Mouse (Mus musculus): ENCODE results near the gene Map4k1. TPM values are rescaled to one million over a fixed set of nuclear protein-coding genes. Genes with fewer than 3 reads are reported as not detected.
A peak's percentile ranks its signal among the peaks of the same experiment; 100 is the strongest.

Gene Map4k1
- polyA plus RNA-seq, 1 experiment = 8.2 TPM

DNA sequence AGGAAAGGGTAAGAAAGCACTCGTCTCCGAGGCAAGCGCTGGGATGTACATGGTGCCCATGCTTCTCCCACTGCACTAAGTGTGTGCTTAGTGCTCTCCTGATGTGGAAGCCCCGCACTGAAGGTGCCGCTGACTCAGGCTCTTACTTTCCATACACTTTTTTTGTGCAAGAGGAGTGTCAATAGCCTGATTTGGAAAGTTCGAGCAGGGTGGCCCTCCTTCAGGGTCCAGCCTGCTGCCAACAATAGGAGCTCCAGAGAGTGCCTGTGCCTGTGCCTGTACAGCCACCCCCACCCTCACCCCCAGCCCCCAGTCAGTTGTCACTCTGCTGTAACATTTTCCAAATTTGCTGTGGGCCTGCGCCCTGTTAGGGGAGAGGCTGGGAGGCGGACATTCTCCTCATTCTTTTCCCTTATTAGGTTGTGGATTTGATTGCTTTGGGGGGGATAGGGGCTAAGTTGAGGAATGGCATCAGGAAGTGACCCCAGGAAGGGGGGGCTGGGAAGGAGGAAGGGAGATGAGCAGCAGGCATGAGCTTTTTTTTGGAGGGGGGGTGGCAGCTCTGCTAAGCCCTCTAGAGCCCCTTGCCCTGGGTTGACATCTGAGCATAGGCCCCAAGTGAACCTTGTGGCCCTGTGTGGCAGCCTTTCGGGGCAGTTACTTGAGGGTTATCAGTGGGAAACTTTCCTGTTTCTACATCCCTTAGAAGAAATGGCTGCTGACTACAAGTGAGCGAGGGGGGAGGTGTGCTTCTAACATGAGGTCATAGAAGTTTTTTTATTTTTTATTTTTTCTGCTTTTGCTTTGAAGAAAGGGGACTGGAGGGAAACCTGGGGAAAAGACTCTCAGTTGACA, 36.2 kb upstream of the Map4k1 start:
- TF ChIP-seq CTCF (IDR thresholded peaks at IDR 0.05; ENCODE audit: borderline replicate concordance, extremely low read depth, insufficient read depth, insufficient read length) (no peak), POLR2A (IDR thresholded peaks at IDR 0.05; ENCODE audit: borderline replicate concordance, extremely low read depth, insufficient read depth, insufficient read length, poor library complexity, severe bottlenecking) (no peak)

DNA sequence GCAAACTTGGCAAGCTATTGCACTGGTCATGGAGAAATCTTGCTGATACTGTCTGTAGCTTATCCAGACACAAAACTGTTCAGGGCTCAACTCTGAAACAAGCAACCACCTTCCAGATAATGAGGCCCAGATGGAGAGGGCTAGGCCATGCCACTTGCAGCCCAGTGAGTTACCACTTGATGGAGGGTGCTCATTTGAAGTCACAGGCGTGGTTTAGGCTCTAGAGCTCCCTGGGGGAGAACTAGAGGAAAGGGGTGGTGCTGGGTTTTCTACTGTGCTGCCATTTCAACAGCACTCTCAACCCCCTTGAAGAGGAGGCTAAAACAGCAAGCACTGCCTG, 35.6 kb upstream of the Map4k1 start:
- DNase-seq (ENCODE audit: low read depth) = no peak
- TF ChIP-seq POLR2A (IDR thresholded peaks at IDR 0.05; ENCODE audit: borderline replicate concordance, extremely low read depth, insufficient read depth, insufficient read length, poor library complexity, severe bottlenecking) (no peak), CTCF (IDR thresholded peaks at IDR 0.05; ENCODE audit: borderline replicate concordance, extremely low read depth, insufficient read depth, insufficient read length) (no peak)

More for the DNA sequence above, 36.2 kb upstream of the Map4k1 start:
- DNase-seq (ENCODE audit: low read depth) = no peak

DNA sequence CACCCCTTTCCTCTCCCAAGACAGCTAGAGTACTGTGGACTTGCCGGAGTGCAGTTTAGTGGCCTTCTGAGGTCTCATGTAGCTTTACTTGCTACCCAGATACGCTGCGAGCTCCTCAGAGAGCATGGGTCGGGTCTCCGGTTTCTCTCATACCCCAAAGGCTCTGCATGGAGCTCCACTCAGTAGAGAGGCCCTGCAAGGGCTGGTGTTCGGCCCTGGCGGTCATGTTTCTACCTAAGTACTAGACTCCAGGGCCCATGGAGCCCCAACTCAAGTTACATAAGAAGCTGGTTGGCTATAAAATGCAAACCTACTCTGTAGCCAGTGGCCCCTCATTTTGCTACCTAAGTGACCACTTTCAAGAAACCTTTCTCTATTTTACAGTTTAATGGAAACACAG, 33.1 kb upstream of the Map4k1 start:
- DNase-seq (ENCODE audit: low read depth) = no peak
- TF ChIP-seq CTCF (IDR thresholded peaks at IDR 0.05; ENCODE audit: borderline replicate concordance, extremely low read depth, insufficient read depth, insufficient read length) = no peak
- TF ChIP-seq POLR2A (IDR thresholded peaks at IDR 0.05; ENCODE audit: borderline replicate concordance, extremely low read depth, insufficient read depth, insufficient read length, poor library complexity, severe bottlenecking) = no peak

GRCm38 (mm10) chr7:28949298-28949697, 32.6 kb upstream of the Map4k1 start:
- DNase-seq (ENCODE audit: low read depth) = no peak
- TF ChIP-seq POLR2A (IDR thresholded peaks at IDR 0.05; ENCODE audit: borderline replicate concordance, extremely low read depth, insufficient read depth, insufficient read length, poor library complexity, severe bottlenecking) (no peak), CTCF (IDR thresholded peaks at IDR 0.05; ENCODE audit: borderline replicate concordance, extremely low read depth, insufficient read depth, insufficient read length) (no peak)

- DNase-seq (ENCODE audit: low read depth) = no peak
- TF ChIP-seq POLR2A (IDR thresholded peaks at IDR 0.05; ENCODE audit: borderline replicate concordance, extremely low read depth, insufficient read depth, insufficient read length, poor library complexity, severe bottlenecking) (no peak), CTCF (IDR thresholded peaks at IDR 0.05; ENCODE audit: borderline replicate concordance, extremely low read depth, insufficient read depth, insufficient read length) (no peak)
These were observed 31.4 kb upstream of the Map4k1 start for GRCm38 (mm10) chr7:28950346-28951037.

- no peak for DNase-seq (ENCODE audit: low read depth)
- TF ChIP-seq POLR2A (IDR thresholded peaks at IDR 0.05; ENCODE audit: borderline replicate concordance, extremely low read depth, insufficient read depth, insufficient read length, poor library complexity, severe bottlenecking) (no peak), CTCF (IDR thresholded peaks at IDR 0.05; ENCODE audit: borderline replicate concordance, extremely low read depth, insufficient read depth, insufficient read length) (no peak)
These were observed 30.1 kb upstream of the Map4k1 start for GRCm38 (mm10) chr7:28951764-28952163.

DNA sequence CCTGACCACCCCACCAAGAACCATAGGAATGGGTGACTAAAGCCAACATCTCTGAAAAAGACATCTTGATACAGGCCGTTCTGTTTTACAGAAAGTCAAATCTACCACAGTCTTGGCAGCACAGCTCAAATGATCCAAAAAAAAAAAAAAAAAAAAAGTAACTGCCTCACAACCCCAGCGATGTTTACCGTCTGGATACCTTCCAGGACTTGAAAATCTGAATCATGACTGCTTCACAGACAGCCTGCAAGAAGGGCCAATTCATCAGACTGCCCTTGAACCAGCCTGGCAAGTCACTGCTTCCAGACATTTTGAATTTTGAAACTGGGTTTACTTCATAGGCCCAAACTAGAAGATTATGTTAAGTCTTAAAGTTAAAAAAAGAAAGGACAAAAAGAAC, 29.1 kb upstream of the Map4k1 start:
- peak; percentile 80 for DNase-seq (ENCODE audit: low read depth)
- TF ChIP-seq CTCF (IDR thresholded peaks at IDR 0.05; ENCODE audit: borderline replicate concordance, extremely low read depth, insufficient read depth, insufficient read length) = no peak
- TF ChIP-seq POLR2A (IDR thresholded peaks at IDR 0.05; ENCODE audit: borderline replicate concordance, extremely low read depth, insufficient read depth, insufficient read length, poor library complexity, severe bottlenecking) = no peak

- TF ChIP-seq POLR2A (IDR thresholded peaks at IDR 0.05; ENCODE audit: borderline replicate concordance, extremely low read depth, insufficient read depth, insufficient read length, poor library complexity, severe bottlenecking) = no peak
- no peak for TF ChIP-seq CTCF (IDR thresholded peaks at IDR 0.05; ENCODE audit: borderline replicate concordance, extremely low read depth, insufficient read depth, insufficient read length)
- peak; percentile 92 for DNase-seq (ENCODE audit: low read depth)
These were observed 28.1 kb upstream of the Map4k1 start for GRCm38 (mm10) chr7:28953476-28954376.

DNA sequence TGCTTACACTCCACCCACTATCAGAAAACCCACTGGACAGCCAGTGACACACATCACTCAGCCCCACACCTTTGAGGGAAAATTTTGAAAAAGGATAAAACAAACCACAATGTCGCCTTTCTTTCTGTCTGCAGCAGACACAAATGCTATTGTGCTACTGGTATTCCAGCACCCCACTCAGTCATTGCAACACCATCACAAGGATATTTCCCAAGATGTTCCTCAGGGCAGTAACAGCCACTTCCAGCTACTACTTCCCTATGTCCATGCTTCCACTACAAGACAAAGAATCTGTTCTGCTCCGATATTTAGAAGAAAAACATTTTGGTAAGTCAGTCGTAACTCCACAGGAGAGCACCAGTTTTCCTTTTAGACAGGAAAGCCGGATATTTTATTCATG, 27.1 kb upstream of the Map4k1 start:
- no peak for DNase-seq (ENCODE audit: low read depth)
- no peak for TF ChIP-seq POLR2A (IDR thresholded peaks at IDR 0.05; ENCODE audit: borderline replicate concordance, extremely low read depth, insufficient read depth, insufficient read length, poor library complexity, severe bottlenecking)
- TF ChIP-seq CTCF (IDR thresholded peaks at IDR 0.05; ENCODE audit: borderline replicate concordance, extremely low read depth, insufficient read depth, insufficient read length) = no peak

- TF ChIP-seq CTCF (IDR thresholded peaks at IDR 0.05; ENCODE audit: borderline replicate concordance, extremely low read depth, insufficient read depth, insufficient read length) (no peak), POLR2A (IDR thresholded peaks at IDR 0.05; ENCODE audit: borderline replicate concordance, extremely low read depth, insufficient read depth, insufficient read length, poor library complexity, severe bottlenecking) (no peak)
- DNase-seq (ENCODE audit: low read depth) = peak; percentile 75
These were observed 26.5 kb upstream of the Map4k1 start for GRCm38 (mm10) chr7:28955295-28955897.
